Mouse (Mus musculus) heart, postnatal 0 days (tissue): Measurements from ENCODE around the gene Srgap1.

Experiments
- CTCF ChIP-seq: IDR thresholded peaks from 2 replicates; pipeline ENCODE4 v1.5.1; 2016; ENCODE audit warnings: antibody characterized with exemption, control low read depth, low read depth
- EP300 ChIP-seq: IDR thresholded peaks from 2 replicates; pipeline ENCODE4 v1.6.1; 2016; ENCODE audit warnings: antibody characterized with exemption, low read depth

- TF ChIP-seq CTCF (no peak), EP300 (no peak)
Measured at GRCm38 (mm10) chr10:121869941-121870340, 177.2 kb downstream of the Srgap1 start.
